Mouse (Mus musculus) heart, embryonic 16.5 days (tissue): Measurements from ENCODE around the gene Btbd9. TPM values are rescaled to one million over a fixed set of nuclear protein-coding genes. Genes with fewer than 3 reads are reported as not detected.

Experiments used
- ATAC-seq: fragments of 200-750 bp; cut with Nextera tagmentation; replicated peaks from 2 replicates; pipeline ENCODE4 v1.8.0; 2017; ENCODE audit warnings: moderate number of reproducible peaks; ENCODE audit not compliant: insufficient read depth, low FRiP score; ENCODE audit errors: extremely low read depth
- H3K27ac ChIP-seq: fragments of 300-500 bp; sonication (generic); 2 replicates; pipeline ENCODE4 v1.5.1; 2014; ENCODE audit warnings: mild to moderate bottlenecking, low read length, control low read depth, moderate library complexity
- H3K27me3 ChIP-seq: fragments of 300-500 bp; sonication (generic); 2 replicates; pipeline ENCODE4 v1.6.1; 2014; ENCODE audit warnings: low read length, mixed read lengths; ENCODE audit not compliant: control insufficient read depth, insufficient read depth
- H3K36me3 ChIP-seq: fragments of 300-500 bp; sonication (generic); 2 replicates; pipeline ENCODE4 v1.6.1; 2014; ENCODE audit not compliant: control insufficient read depth, insufficient read depth
- H3K4me1 ChIP-seq: fragments of 300-500 bp; sonication (generic); 2 replicates; pipeline ENCODE4 v1.6.1; 2014; ENCODE audit warnings: low read length, mixed read lengths; ENCODE audit not compliant: control insufficient read depth, insufficient read depth
- H3K4me2 ChIP-seq: fragments of 300-500 bp; sonication (generic); 2 replicates; pipeline ENCODE4 v1.6.1; 2014; ENCODE audit warnings: low read depth, mild to moderate bottlenecking, control low read depth, low read length
- H3K4me3 ChIP-seq: fragments of 300-500 bp; sonication (generic); 2 replicates; pipeline ENCODE4 v1.5.1; 2014; ENCODE audit warnings: mild to moderate bottlenecking, control low read depth, low read length
- H3K9ac ChIP-seq: fragments of 300-500 bp; sonication (generic); 2 replicates; pipeline ENCODE4 v1.6.1; 2014; ENCODE audit warnings: low read length, control low read depth
- H3K9me3 ChIP-seq: fragments of 300-500 bp; sonication (generic); replicated peaks from 2 replicates; pipeline ENCODE4 v1.6.1; 2016; ENCODE audit warnings: low read length; ENCODE audit not compliant: control insufficient read depth
- WGBS: fragments of 180-500 bp; shearing (Covaris S2); extraction: QIAGEN DNeasy Blood & Tissue Kit; methylation state at CpG from one replicate; pipeline ENCODE4 v1.1.7; 2014; 5-methylcytosine and 5-hydroxymethylcytosine counted together
- polyA plus RNA-seq: library from polyadenylated mRNA; unstranded; fragments of >200 nt; fragmentation: Nextera tagmentation; extraction: Ambion mirVana; gene quantifications from 2 replicates; pipeline ENCODE4 v1.2.1, GENCODE M21; 2015

Btbd9 gene
- polyA plus RNA-seq, 1 experiment from 2014 or later = 38.9 TPM

DNA sequence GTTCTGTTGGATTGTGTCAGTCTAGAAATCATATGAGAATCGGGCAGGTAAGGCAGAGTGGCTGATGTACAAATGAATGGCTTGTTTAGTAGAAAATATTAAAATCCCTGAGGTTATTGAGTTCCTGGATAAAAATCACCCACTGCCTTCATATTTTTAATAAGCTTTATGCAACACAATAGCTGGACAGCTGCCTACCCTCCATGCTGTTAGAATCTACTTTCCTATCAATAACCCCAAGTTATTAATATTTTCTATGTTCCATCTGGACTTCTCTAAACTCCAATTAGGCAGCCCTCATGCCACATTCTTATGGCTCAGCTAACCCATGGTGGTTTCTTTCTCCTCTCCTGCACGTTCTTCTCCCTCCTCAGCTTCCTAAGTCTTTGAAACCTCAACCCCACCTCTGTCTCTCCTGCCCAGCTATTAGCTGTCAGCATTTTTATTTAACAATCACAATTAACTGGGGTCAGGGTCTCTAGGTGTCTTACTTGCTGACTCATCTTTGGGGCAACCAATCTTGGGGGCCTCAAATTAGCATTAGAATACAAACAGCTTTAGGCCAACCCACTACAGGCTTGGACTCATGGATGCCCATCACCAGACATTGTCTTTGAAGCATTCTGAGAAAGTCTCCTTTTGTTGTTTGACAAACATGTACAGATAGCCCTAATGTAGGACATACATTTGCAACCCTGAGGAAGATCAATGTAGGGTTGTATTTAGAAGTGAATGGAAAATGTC, 7.1 kb upstream of the Btbd9 start:
- no peaks in the 10 kb centered on the region for H3K9me3 ChIP-seq
- WGBS = 73% methylated on average over 2 of the region's 2 CpGs
- no peak overlapping the region for H3K4me3 ChIP-seq
- no peaks in the 10 kb centered on the region for H3K36me3 ChIP-seq
- no peaks in the 10 kb centered on the region for H3K4me1 ChIP-seq
- H3K4me2 ChIP-seq = no peak overlapping the region
- H3K27me3 ChIP-seq = no peaks in the 10 kb centered on the region
- ATAC-seq = no peak
- no peak overlapping the region for H3K9ac ChIP-seq
- H3K27ac ChIP-seq = no peak overlapping the region

DNA sequence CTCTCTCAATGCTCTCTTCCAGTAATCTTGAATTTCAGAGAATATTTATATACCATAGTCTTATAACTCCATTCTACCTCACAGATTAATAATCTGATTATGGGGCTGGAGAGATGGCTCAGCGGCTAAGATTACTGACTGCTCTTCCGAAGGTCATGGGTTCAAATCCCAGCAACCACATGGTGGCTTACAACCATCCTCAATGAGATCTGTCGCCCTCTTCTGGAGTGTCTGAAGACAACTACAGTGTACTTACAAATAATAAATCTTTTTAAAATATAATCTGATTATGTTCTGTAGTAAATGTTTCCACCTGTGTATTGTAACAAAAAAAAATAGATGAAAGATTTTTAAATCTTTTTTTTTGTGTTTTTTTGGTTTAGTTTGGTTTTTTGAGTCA, 6.0 kb upstream of the Btbd9 start:
- no peak overlapping the region for H3K4me2 ChIP-seq
- no peaks in the 10 kb centered on the region for H3K9me3 ChIP-seq
- no peaks in the 10 kb centered on the region for H3K27me3 ChIP-seq
- no peaks in the 10 kb centered on the region for H3K36me3 ChIP-seq
- H3K4me1 ChIP-seq = no peaks in the 10 kb centered on the region
- no peak overlapping the region for H3K9ac ChIP-seq
- WGBS = 85% methylated on average over 3 of the region's 3 CpGs
- no peak overlapping the region for H3K4me3 ChIP-seq
- ATAC-seq = no peak
- no peak overlapping the region for H3K27ac ChIP-seq

DNA sequence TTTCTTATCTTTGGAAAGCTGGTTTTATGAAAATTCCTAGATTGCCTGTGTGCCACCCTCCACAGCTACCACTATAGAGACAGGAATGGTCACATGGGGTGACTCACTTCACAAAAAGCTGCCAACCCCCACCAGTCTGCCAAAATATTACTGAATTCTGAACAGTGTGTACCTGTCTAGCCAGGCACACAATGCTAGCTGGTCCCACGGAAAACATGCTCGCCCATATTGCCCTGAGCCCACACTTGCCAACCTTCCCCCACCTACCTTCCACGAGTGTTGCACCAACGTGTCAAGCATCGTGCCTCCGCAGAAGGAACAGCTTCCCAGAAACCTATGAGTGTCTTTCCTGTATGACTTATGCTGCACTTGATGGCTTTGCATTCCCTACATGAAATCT, 4.9 kb upstream of the Btbd9 start:
- 88% methylated on average over 6 of the region's 6 CpGs for WGBS
- Histone ChIP-seq H3K4me1 (peaks cover 6% of the 10 kb centered on the region), H3K27me3 (no peaks in the 10 kb centered on the region), H3K4me2 (no peak overlapping the region), H3K9me3 (no peaks in the 10 kb centered on the region), H3K9ac (no peak overlapping the region), H3K36me3 (no peaks in the 10 kb centered on the region), H3K27ac (no peak overlapping the region), H3K4me3 (no peak overlapping the region)
- ATAC-seq = no peak

DNA sequence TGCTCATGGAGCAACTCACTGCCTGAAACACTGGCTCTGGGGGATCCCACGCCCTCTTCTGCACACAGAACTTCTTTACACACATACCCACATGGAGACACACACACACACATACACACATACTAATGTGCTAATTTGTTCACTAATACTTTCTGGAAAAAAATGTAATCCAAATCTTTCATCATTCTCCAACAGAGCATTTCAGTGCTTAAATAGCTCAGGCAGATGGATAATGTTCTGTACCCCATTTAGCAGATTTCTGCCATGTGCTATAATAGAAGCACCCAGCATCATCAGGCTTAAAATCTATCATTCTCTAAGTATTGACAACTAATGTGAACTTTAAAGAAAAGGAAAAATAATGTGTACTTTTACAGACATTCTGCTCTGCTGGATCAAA, 4.5 kb upstream of the Btbd9 start:
- 64% methylated on average over 1 of the region's 1 CpGs for WGBS
- Histone ChIP-seq H3K27ac (no peak overlapping the region), H3K4me1 (peaks cover 6% of the 10 kb centered on the region), H3K4me3 (no peak overlapping the region), H3K27me3 (no peaks in the 10 kb centered on the region), H3K9ac (no peak overlapping the region), H3K9me3 (no peaks in the 10 kb centered on the region), H3K36me3 (no peaks in the 10 kb centered on the region), H3K4me2 (no peak overlapping the region)
- ATAC-seq = no peak

DNA sequence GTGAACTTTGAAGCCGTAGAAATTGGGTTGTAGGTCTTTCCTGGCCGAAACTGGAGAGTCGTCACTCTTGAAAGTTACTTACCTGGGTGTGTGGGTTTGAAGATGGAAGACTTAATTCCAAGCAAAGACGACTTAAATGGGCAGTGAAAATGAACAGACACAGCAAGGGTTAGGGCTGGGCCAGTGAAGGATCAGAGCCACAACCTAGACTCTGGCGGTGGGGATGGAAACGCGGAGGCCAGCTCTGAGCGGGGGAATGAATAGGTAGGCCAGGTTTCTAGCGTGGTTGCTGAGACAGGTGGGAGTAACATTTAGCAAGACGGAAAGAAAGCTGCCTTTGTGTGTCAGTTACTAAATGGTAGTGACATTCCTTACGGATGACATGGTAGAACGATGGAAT, 658 bp upstream of the Btbd9 start:
- 55% methylated on average over 12 of the region's 12 CpGs for WGBS
- Histone ChIP-seq H3K4me1 (peaks cover 19% of the 10 kb centered on the region), H3K9me3 (no peaks in the 10 kb centered on the region), H3K9ac (peak overlapping the region; percentile 80), H3K36me3 (no peaks in the 10 kb centered on the region), H3K4me3 (peak overlapping the region; percentile 86), H3K27me3 (no peaks in the 10 kb centered on the region), H3K27ac (no peak overlapping the region; the same call in 1 of the 2 replicates), H3K4me2 (peak overlapping the region; percentile 86)
- no peak for ATAC-seq

DNA sequence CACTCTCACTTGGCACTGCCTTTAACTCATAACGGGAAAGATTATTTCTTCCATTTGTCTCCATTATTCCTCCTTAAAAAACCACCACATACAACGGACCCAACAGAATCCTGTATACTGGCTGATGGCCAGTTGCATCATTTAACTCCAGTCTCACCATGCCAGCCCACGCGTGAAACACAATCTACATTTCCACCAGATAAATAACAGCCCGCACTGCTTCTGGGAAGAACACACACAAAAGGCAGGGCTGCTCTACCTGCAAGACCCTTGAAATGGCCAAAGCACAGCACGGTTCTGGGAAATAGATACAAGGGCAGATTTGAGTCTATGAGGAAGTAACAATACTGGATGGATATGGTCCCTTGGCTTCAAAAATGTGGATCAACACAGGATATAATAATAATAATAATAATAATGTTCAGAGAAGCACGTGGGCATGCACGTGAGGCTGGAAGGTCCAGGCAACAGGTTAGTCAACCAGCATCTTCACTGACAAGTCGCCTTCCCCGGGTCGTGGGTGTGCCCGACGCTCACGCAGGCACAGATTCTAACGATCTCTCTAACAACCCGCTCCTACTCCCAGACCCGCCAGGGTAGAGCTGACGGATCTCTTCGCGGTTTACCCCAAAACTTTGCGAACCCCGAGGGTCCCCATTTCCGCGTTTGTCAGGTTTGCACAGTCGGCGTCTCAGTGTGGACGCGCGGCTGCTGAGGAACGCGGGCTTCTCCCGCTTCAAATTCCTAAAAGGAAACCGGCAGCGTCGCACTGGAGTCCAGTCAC, 975 bp downstream of the Btbd9 start:
- H3K36me3 ChIP-seq = no peaks in the 10 kb centered on the region
- WGBS = 4% methylated on average over 35 of the region's 35 CpGs
- no peaks in the 10 kb centered on the region for H3K9me3 ChIP-seq
- peak overlapping the region; percentile 70 for H3K4me2 ChIP-seq
- H3K4me3 ChIP-seq = peak overlapping the region; percentile 86
- ATAC-seq = peak; percentile 23
- H3K27ac ChIP-seq = peak overlapping the region; percentile 89
- no peaks in the 10 kb centered on the region for H3K27me3 ChIP-seq
- H3K4me1 ChIP-seq = peaks cover 25% of the 10 kb centered on the region
- peak overlapping the region; percentile 80 for H3K9ac ChIP-seq

DNA sequence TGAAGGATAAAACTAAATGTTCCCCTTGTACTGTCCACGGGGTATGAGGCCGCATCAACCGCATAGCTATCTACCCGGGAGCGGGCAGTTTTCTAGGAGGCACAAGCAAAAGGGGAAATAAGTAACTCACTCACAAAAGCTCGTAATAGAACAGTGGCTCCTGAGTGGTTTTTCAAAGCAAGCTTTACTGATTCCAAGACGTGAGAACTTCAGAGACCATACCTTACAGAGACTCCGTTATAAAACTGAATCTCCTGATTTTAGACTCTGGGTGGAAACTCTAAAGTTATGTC, 1.6 kb downstream of the Btbd9 start:
- ATAC-seq = no peak
- H3K27me3 ChIP-seq = no peaks in the 10 kb centered on the region
- peak overlapping the region; percentile 70 for H3K4me2 ChIP-seq
- peaks cover 29% of the 10 kb centered on the region for H3K4me1 ChIP-seq
- H3K36me3 ChIP-seq = no peaks in the 10 kb centered on the region
- no peak overlapping the region; the same call in 1 of the 2 replicates for H3K9ac ChIP-seq
- H3K4me3 ChIP-seq = peak overlapping the region; percentile 86; the same call in 1 of the 2 replicates
- H3K27ac ChIP-seq = peak overlapping the region; percentile 51
- H3K9me3 ChIP-seq = no peaks in the 10 kb centered on the region
- WGBS = 60% methylated on average over 8 of the region's 8 CpGs

DNA sequence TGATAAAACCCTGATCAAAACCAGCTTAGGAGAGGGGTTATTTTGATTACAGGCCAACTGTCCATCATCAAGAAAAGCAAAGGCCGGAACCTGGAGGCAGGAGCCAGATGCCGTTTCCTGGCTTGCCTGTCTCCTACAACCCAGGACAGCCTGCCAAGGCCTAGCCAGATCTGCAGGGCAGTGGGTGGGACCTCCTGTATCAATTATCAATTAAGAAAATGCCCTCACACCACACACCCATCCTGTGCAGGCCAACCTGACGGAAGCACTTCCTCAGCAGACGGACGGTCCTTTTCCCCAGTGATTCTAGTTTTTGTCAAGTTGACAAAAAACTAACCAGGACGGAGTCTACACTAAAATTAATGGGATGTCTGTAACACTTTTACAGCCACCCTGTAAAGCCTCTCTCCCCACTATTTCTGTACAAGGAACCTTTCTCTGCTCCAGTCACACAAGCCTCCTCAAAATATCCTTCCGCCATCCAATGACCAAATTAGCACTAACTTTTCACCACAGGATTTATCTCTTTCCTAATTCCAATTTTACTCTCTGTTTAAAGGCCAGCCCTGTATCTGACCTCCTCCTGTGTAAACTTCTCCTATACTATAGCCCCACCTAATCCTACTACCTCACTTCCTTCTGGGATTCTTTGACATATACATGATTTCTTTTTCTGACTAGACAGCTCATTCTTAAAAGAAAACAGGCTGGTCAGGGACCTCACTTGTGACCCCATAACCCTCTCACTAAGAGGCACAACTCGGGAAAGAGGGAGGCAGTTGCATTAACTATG, 2.1 kb downstream of the Btbd9 start:
- Histone ChIP-seq H3K4me2 (peak overlapping the region; percentile 70), H3K9me3 (no peaks in the 10 kb centered on the region), H3K27ac (peak overlapping the region; percentile 51), H3K4me3 (no peak overlapping the region), H3K27me3 (no peaks in the 10 kb centered on the region), H3K4me1 (peaks cover 29% of the 10 kb centered on the region), H3K36me3 (no peaks in the 10 kb centered on the region), H3K9ac (no peak overlapping the region; the same call in 1 of the 2 replicates)
- WGBS = 61% methylated on average over 8 of the region's 8 CpGs
- no peak for ATAC-seq

DNA sequence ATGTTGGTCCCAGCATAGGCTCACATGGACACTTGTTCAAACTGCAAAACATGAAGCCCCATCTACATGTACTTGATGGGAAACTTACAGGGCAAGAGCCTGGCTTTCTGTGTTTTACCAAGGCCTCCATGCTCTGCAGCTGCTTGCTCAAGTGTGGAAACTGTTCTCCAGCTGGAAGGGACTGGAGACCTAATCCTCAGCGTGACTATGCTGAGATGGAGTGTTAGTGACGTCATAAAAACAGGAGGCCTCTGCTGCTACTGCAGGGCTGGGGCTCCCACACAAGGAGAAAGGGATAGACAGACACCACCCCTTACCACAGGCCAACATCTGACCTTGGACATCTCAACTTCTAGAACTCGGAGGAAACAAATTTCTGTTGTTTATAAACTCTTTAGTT, 5.3 kb downstream of the Btbd9 start:
- Histone ChIP-seq H3K4me2 (no peak overlapping the region), H3K9ac (no peak overlapping the region), H3K4me1 (peaks cover 25% of the 10 kb centered on the region), H3K36me3 (no peaks in the 10 kb centered on the region), H3K9me3 (no peaks in the 10 kb centered on the region), H3K27ac (no peak overlapping the region), H3K27me3 (no peaks in the 10 kb centered on the region), H3K4me3 (no peak overlapping the region)
- 34% methylated on average over 3 of the region's 3 CpGs for WGBS
- no peak for ATAC-seq
